Mouse (Mus musculus) heart, embryonic 15.5 days (tissue): ENCODE data around the gene Tubg2. TPM values are rescaled to one million over a fixed set of nuclear protein-coding genes. Genes with fewer than 3 reads are reported as not detected.
"Not testable (repeated sequence)": the region's sequence is repeated elsewhere in the genome, so short reads cannot be mapped to it uniquely, and the experiment has no call there.

ENCODE experiments used
- ATAC-seq: fragments of 200-750 bp; cut with Nextera tagmentation; replicated peaks from 2 replicates; pipeline ENCODE4 v1.8.0; 2017; ENCODE audit warnings: low read depth, moderate TSS enrichment; ENCODE audit not compliant: insufficient number of reproducible peaks, insufficient read depth, low FRiP score
- H3K27ac ChIP-seq: fragments of 300-500 bp; sonication (generic); 2 replicates; pipeline ENCODE4 v1.5.1; 2015; ENCODE audit warnings: mild to moderate bottlenecking, inconsistent platforms
- H3K27me3 ChIP-seq: fragments of 300-500 bp; sonication (generic); 2 replicates; pipeline ENCODE4 v1.6.1; 2015; ENCODE audit warnings: inconsistent platforms
- H3K36me3 ChIP-seq: fragments of 300-500 bp; sonication (generic); 2 replicates; pipeline ENCODE4 v1.6.1; 2015; ENCODE audit warnings: mild to moderate bottlenecking, inconsistent platforms
- H3K4me1 ChIP-seq: fragments of 300-500 bp; sonication (generic); replicated peaks from 2 replicates; pipeline ENCODE4 v1.6.1; 2015; ENCODE audit warnings: inconsistent platforms
- H3K4me2 ChIP-seq: fragments of 300-500 bp; sonication (generic); 2 replicates; pipeline ENCODE4 v1.6.1; 2015; ENCODE audit warnings: inconsistent platforms, mild to moderate bottlenecking, moderate library complexity
- H3K4me3 ChIP-seq: fragments of 300-500 bp; sonication (generic); 2 replicates; pipeline ENCODE4 v1.5.1; 2015; ENCODE audit warnings: mild to moderate bottlenecking, inconsistent platforms
- H3K9ac ChIP-seq: fragments of 300-500 bp; sonication (generic); 2 replicates; pipeline ENCODE4 v1.6.1; 2015; ENCODE audit warnings: mild to moderate bottlenecking, inconsistent platforms
- H3K9me3 ChIP-seq: fragments of 300-500 bp; sonication (generic); replicated peaks from 2 replicates; pipeline ENCODE4 v1.6.1; 2016; ENCODE audit warnings: inconsistent platforms
- WGBS: fragments of 180-500 bp; shearing (Covaris S2); methylation state at CpG from one replicate; pipeline ENCODE4 v1.1.7; 2015; ENCODE audit warnings: mixed read lengths; 5-methylcytosine and 5-hydroxymethylcytosine counted together
- polyA plus RNA-seq: library from polyadenylated mRNA; unstranded; fragments of >200 nt; fragmentation: Nextera tagmentation; extraction: Ambion mirVana; gene quantifications from 2 replicates; pipeline ENCODE4 v1.2.1, GENCODE M21; 2015

Gene Tubg2
- polyA plus RNA-seq, 1 experiment from 2014 or later = 2.7 TPM

DNA sequence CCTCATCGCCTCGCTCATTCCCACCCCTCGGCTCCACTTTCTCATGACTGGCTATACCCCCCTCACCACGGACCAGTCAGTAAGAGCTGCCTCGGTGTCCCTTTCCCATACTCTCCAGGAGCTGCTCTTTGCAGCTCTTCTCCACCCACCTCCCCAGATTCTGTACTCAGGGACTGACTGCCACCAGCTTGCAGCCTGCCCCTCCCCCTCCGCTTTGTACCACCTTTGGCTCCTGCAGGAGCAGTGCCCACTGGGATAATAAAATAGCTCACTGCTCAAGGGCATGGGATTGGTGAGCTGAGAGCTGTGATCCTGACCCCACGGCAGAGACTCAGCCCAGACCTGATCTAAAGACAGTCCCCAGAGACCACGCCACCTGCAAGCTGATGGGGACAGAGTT, 31.2 kb upstream of the Tubg2 start:
- WGBS = 90% methylated on average over 8 of the region's 8 CpGs
- not testable (repeated sequence) for H3K4me2 ChIP-seq, H3K9me3 ChIP-seq, H3K4me3 ChIP-seq, H3K9ac ChIP-seq, H3K27ac ChIP-seq, ATAC-seq, H3K27me3 ChIP-seq
- Histone ChIP-seq H3K4me1 (peaks cover 17% of the 10 kb centered on the region), H3K36me3 (peaks cover 35% of the 10 kb centered on the region)

DNA sequence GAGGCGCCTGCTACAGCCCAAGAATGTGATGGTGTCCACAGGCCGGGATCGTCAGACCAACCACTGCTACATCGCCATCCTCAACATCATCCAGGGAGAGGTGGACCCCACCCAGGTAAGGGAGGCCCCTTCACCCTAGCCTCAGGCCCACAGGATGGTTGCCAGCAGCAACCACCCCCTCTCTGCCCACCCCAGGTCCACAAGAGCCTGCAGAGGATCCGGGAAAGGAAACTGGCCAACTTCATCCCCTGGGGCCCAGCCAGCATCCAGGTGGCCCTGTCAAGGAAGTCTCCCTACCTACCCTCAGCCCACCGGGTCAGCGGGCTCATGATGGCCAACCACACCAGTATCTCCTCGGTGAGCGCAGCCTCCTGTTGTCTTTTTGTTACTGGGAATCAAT, 30.7 kb upstream of the Tubg2 start:
- Histone ChIP-seq H3K36me3 (peaks cover 35% of the 10 kb centered on the region), H3K4me1 (peaks cover 18% of the 10 kb centered on the region)
- not testable (repeated sequence) for H3K9me3 ChIP-seq, H3K4me3 ChIP-seq, H3K27ac ChIP-seq, H3K4me2 ChIP-seq, ATAC-seq, H3K27me3 ChIP-seq, H3K9ac ChIP-seq
- WGBS = 94% methylated on average over 9 of the region's 9 CpGs

DNA sequence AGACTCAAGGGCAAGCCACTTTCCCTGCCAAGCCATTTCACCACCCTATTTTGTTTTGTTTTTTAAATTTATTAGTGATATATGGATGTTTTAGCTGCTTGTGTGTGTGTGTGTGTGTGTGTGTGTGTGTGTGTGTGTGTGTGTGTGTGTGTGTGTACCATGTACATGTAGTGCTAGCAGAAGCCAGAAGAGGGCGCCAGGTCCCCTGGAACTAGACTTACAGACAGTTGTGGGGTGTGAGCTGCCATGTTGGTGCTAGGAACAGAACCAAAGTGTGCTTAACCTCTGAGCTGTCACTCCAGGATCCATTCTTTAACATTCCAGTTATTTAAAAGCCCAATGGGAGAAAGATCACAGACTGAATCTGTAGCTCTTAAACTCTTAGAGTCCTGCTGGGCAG, 28.6 kb upstream of the Tubg2 start:
- no peak overlapping the region for H3K4me2 ChIP-seq
- H3K9ac ChIP-seq = no peak overlapping the region
- no peak overlapping the region for H3K27ac ChIP-seq
- H3K27me3 ChIP-seq = no peaks in the 10 kb centered on the region
- no peaks in the 10 kb centered on the region for H3K9me3 ChIP-seq
- WGBS = 77% methylated on average over 1 of the region's 1 CpGs
- H3K4me3 ChIP-seq = no peak overlapping the region
- peaks cover 15% of the 10 kb centered on the region for H3K4me1 ChIP-seq
- ATAC-seq = no peak
- H3K36me3 ChIP-seq = peaks cover 35% of the 10 kb centered on the region

DNA sequence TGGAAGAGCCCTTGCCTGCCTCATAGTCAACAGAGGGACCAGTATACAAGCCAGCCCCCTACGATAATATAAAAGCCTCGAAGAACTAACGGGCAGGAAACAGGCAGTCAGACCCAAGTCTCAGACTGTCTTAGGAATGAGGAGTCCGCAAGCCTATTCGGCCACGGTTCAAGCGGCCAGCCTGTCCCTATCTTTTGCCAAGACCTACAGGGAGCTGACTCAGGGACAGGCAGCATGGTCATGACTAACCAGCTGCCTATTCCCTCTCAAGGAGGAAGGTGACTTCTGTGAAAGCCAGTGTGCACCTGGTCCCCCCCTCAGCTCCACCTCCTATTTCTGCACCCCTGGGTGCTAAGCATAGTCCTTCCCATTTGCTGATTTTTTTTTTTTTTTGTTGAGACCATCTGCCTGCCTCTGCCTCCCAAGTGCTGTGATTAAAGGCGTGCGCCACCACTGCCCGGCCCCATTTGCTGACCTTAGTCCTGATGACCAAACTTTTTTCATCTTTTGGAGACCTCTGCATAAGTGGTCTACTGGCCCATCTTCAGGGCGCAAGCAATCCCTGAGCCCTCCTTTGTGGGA, 26.6 kb upstream of the Tubg2 start:
- Histone ChIP-seq H3K9ac (no peak overlapping the region), H3K36me3 (peaks cover 17% of the 10 kb centered on the region), H3K27ac (peak overlapping the region; percentile 28; the same call in 1 of the 2 replicates), H3K9me3 (no peaks in the 10 kb centered on the region), H3K4me3 (no peak overlapping the region), H3K4me2 (no peak overlapping the region), H3K27me3 (no peaks in the 10 kb centered on the region), H3K4me1 (peaks cover 16% of the 10 kb centered on the region)
- WGBS = 83% methylated on average over 11 of the region's 11 CpGs
- no peak for ATAC-seq

DNA sequence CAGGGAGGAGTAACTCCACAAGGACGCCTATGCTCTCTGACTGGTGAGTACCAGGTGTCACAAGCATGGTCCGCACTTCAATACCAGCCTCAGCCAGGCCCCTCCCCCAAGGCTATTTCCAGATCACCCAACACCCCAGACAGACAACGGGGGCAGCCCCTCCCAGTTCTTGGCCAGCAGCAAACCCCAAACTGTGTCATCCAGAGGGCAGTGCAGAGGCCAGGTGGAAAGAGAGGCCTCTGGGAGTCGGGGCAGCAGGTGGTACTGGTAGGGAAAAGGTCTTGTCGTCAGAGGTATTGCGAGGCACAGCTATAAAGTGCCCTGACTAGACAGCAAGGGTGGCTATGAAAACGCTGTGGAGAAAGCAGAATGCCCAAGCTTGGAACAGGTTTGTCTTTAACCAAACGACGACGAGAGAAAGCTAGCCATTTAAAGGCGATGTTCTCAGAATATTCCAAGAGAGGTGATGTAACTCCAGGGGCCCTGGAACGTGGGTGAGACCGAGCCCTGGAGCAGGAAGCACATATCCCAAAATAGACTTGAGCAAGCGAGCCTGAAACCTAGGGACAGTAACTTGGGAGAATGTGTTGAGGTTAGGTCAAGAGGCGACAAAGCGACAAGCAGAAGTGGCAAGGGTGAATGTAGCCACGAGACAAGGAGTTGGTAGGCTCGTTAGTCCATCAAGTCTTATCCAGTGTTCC, 25.5 kb upstream of the Tubg2 start:
- peak overlapping the region; percentile 93 for H3K27ac ChIP-seq
- peaks cover 22% of the 10 kb centered on the region for H3K4me1 ChIP-seq
- 20% methylated on average over 18 of the region's 18 CpGs for WGBS
- peak overlapping the region; percentile 51 for H3K4me2 ChIP-seq
- peak overlapping the region; percentile 28; the same call in 1 of the 2 replicates for H3K9ac ChIP-seq
- H3K27me3 ChIP-seq = no peaks in the 10 kb centered on the region
- peak; percentile 76; the same call in 1 of the 2 replicates for ATAC-seq
- H3K9me3 ChIP-seq = no peaks in the 10 kb centered on the region
- H3K4me3 ChIP-seq = no peak overlapping the region
- peaks cover 16% of the 10 kb centered on the region for H3K36me3 ChIP-seq

DNA sequence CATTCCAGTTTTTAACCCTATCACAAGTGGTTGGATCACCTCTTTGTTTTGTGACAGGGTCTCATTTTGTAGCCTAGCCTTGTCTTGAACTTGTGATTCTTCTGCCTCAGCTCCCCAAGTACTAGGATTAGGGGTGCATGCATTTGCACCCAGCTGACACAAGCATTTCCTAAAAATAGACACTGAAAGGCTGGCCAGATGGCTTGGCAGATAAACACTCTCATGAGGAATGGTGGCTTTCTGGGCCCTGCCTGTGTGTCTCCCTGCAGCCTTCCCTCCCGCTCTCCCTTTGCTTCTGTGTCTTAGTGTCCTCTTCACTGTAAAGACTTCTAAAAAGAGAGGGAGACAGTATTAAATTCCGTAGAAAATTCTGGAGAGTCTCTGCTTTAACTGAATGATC, 24.5 kb upstream of the Tubg2 start:
- Histone ChIP-seq H3K4me1 (peaks cover 22% of the 10 kb centered on the region), H3K4me2 (no peak overlapping the region), H3K27ac (no peak overlapping the region), H3K4me3 (no peak overlapping the region), H3K9ac (no peak overlapping the region), H3K9me3 (no peaks in the 10 kb centered on the region), H3K36me3 (peaks cover 7% of the 10 kb centered on the region), H3K27me3 (no peaks in the 10 kb centered on the region)
- WGBS = 83% methylated on average over 2 of the region's 2 CpGs
- no peak for ATAC-seq

DNA sequence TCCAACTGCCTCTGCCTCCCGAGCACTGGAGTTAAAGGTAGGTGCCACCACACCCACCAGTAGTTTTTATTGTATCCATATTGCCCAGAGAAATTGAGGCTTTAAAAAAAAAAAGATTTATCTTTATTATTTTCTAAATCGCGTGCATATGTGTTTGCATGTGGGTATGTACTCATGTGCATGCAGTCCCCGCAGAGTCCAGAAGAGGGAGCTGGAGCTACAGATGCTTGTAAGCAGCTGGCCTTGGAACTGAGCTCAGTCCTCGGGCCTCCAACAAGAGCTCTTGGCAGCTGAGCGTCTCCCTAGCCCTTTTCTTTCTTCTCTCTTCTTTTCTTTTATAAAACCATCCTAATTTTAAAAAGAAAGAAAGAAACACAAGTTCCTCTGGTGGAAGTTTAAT, 24.0 kb upstream of the Tubg2 start:
- no peak overlapping the region for H3K27ac ChIP-seq
- H3K9ac ChIP-seq = no peak overlapping the region
- no peaks in the 10 kb centered on the region for H3K9me3 ChIP-seq
- peaks cover 22% of the 10 kb centered on the region for H3K4me1 ChIP-seq
- no peak for ATAC-seq
- no peaks in the 10 kb centered on the region for H3K27me3 ChIP-seq
- 87% methylated on average over 6 of the region's 6 CpGs for WGBS
- H3K36me3 ChIP-seq = peaks cover 2% of the 10 kb centered on the region
- H3K4me2 ChIP-seq = no peak overlapping the region
- H3K4me3 ChIP-seq = no peak overlapping the region

DNA sequence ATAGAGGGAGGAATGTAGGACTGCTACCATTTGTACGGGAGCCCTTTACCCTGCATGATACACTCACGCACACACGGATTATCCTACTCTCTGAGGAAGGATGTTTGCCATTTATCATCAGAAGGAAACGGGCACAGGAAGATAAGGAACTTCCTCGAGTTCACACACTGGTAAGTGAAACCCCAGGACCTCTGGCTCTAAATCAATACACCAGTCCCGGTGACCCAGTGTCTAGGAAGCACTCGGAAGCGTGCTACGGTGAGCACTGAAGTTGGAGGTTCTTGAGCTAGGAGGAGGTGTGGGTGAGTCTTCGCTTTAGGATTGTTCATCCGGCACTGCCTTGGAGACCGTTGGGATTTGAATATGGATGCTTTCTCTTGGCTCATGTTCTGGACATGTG, 22.7 kb upstream of the Tubg2 start:
- ATAC-seq = no peak
- WGBS = 55% methylated on average over 12 of the region's 12 CpGs
- Histone ChIP-seq H3K9ac (no peak overlapping the region), H3K9me3 (no peaks in the 10 kb centered on the region), H3K4me2 (no peak overlapping the region), H3K4me1 (peaks cover 22% of the 10 kb centered on the region), H3K36me3 (no peaks in the 10 kb centered on the region), H3K27me3 (no peaks in the 10 kb centered on the region), H3K27ac (no peak overlapping the region), H3K4me3 (no peak overlapping the region)

DNA sequence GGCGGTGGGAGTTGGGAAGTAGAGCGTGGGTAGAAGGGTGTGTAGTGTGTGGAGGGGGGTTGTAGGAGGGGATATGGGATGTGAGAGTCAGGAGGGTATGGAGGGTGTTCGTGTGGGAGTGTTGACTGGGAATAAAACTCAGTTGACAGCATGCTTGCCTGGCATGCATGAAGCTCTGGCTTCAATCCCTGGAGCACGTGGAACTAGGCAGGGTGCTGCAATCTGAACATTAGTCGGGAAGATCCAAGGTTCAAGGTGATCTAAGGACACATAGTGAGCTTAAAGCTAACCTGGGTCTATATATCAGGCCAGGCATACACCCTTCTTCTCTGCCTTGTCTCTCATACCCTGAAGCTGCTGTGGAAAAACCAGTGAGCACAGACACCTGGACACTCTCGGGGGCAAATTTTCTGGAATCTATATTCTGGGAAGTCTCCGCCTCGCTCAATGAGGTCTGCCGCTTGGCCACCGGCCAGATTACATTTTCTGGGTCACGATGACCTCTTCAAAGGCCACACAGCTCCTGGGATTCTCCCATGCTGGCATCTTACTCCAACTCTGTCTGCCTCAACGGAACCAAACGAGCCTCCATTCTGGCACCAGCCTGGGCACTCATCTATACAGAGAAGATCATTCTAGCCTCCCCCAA, 21.4 kb upstream of the Tubg2 start:
- no peak overlapping the region for H3K4me2 ChIP-seq
- H3K9me3 ChIP-seq = no peaks in the 10 kb centered on the region
- H3K4me1 ChIP-seq = peaks cover 23% of the 10 kb centered on the region
- no peak overlapping the region for H3K27ac ChIP-seq
- no peak overlapping the region for H3K9ac ChIP-seq
- H3K36me3 ChIP-seq = no peaks in the 10 kb centered on the region
- ATAC-seq = no peak
- 58% methylated on average over 13 of the region's 13 CpGs for WGBS
- no peak overlapping the region for H3K4me3 ChIP-seq
- no peaks in the 10 kb centered on the region for H3K27me3 ChIP-seq

DNA sequence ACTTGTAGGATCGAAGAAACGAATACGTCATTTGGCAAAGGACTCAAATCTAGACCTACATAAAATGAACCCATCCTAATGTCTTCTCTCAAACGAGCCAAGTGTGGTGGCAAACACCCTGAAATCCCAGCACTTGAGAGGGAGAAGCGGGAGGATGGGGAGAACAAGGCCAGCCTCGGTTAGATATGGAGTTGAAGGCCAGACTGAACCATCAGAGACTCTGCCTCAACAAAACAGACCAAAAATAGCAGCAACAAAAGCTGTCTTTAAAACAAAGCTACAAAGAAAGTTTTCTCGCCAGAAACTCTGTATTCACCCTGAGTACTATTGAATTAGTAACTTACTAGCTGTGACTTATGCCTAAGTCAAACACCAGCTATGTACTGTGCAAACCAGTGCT, 18.7 kb upstream of the Tubg2 start:
- WGBS = 68% methylated on average over 7 of the region's 7 CpGs
- H3K36me3 ChIP-seq = no peaks in the 10 kb centered on the region
- ATAC-seq = no peak
- no peak overlapping the region for H3K4me2 ChIP-seq
- no peak overlapping the region for H3K27ac ChIP-seq
- no peak overlapping the region for H3K4me3 ChIP-seq
- H3K4me1 ChIP-seq = peaks cover 33% of the 10 kb centered on the region
- no peaks in the 10 kb centered on the region for H3K27me3 ChIP-seq
- no peaks in the 10 kb centered on the region for H3K9me3 ChIP-seq
- H3K9ac ChIP-seq = no peak overlapping the region

DNA sequence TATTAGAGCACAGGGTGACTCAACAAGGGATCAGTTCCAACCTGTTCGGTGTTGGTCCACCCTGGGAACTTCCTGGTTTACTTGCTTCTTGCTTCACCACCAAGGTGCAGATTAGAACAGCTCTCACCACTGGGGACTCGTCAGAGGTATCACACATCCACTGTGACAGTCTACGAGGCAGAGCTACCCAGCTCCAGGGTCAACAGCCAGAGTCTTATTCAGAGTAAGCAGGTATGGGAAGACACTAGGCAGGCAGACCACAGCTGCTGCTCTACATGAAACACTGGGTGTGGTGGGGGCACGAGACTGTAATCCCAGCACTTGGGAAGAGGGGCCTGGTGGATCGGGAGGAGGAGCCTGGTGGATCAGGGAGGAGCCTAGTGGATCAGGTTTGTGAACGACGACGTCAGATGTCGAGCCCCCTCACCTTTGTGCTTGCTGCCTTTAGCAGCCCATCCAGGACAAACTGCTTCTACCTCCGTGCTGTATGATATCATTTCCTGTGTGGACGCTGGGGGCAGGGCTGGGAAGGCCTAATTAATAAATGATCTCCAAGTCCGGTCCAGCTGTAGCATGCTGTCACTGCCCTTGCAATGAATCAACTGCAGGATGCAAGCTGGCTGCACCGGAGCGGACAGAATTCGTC, 17.0 kb upstream of the Tubg2 start:
- no peak for ATAC-seq
- 0 out of 2 replicates have a peak overlapping the region, but pooled peaks have one; percentile 27 for H3K9ac ChIP-seq
- H3K27me3 ChIP-seq = no peaks in the 10 kb centered on the region
- WGBS = 28% methylated on average over 15 of the region's 15 CpGs
- peaks cover 37% of the 10 kb centered on the region for H3K4me1 ChIP-seq
- no peak overlapping the region for H3K27ac ChIP-seq
- H3K36me3 ChIP-seq = no peaks in the 10 kb centered on the region
- H3K9me3 ChIP-seq = no peaks in the 10 kb centered on the region
- H3K4me2 ChIP-seq = peak overlapping the region; percentile 40
- H3K4me3 ChIP-seq = peak overlapping the region; percentile 12; the same call in 1 of the 2 replicates
